Comparison of ENCODE assay signal across 14 mouse cellular contexts in genomic region chr14:21653813-21654212, GRCm38 (mm10).
DNase-seq lines count a peak whose midpoint lies in the region.
"Had no signal": no experiment of that assay in that cellular context is flagged by ENCODE, and none has a peak within 500 bp of the region (broad histone marks: within the 10 kb centered on the region; RNA-seq: fewer than 3 reads in every experiment).

No protein-coding gene starts in this region.

- H3K27ac ChIP-seq in forebrain, embryonic 10.5 days = no peak overlapping the region
- H3K27ac ChIP-seq: forebrain, embryonic 13.5 days; kidney, postnatal 0 days; liver, embryonic 12.5 days; macrophage had no signal

- DNase-seq in CD8-positive naive resting alpha-beta T cell, adult 2 months (ENCODE audit: low read depth in 2 of 2, low spot score in 2 of 2) = peak; percentile 37 to 44
- peak; percentile 30 for DNase-seq in c-Kit-positive CD71-negative TER-119-negative erythroid progenitor cells, embryonic 14.5 days (ENCODE audit: low read depth)
- DNase-seq in lung, postnatal 10 days = peak; percentile 47
- DNase-seq in splenic B cell, adult 2 months (ENCODE audit: low read depth, low spot score) = peak; percentile 25
- DNase-seq in forebrain, embryonic 10.5 days (ENCODE audit: extremely low spot score, low spot score) = no peak
- no peak for DNase-seq in heart, postnatal 4 days
- no peak for DNase-seq in gastrocnemius, postnatal 4 days (ENCODE audit: low spot score in 2 of 2)
- DNase-seq: adrenal gland, postnatal 36 days; cerebellum, postnatal 36 days; layer of hippocampus, adult 9-11 months had no signal

- no peaks in the 10 kb centered on the region for H3K9me3 ChIP-seq in forebrain, embryonic 10.5 days
- H3K9me3 ChIP-seq: forebrain, embryonic 13.5 days; liver, embryonic 12.5 days had no signal

- H3K36me3 ChIP-seq in splenic B cell, adult 2 months (ENCODE audit: control insufficient read depth, insufficient read depth, low read length, poor library complexity, severe bottlenecking) = no peaks in the 10 kb centered on the region; the same call in 1 of the 2 replicates
- peaks cover 33% of the 10 kb centered on the region for H3K36me3 ChIP-seq in forebrain, embryonic 10.5 days (replicated peaks)
- H3K36me3 ChIP-seq: liver, embryonic 12.5 days had no signal

- 89% methylated on average over 2 of the region's 2 CpGs for WGBS in forebrain, embryonic 10.5 days

- H3K4me3 ChIP-seq in forebrain, embryonic 10.5 days = no peak overlapping the region
- H3K4me3 ChIP-seq: forebrain, embryonic 13.5 days; liver, embryonic 12.5 days had no signal

- H3K4me1 ChIP-seq in forebrain, embryonic 10.5 days = peaks cover 25% of the 10 kb centered on the region
- H3K4me1 ChIP-seq: liver, embryonic 12.5 days had no signal

- H3K27me3 ChIP-seq in splenic B cell, adult 2 months (ENCODE audit: control insufficient read depth, insufficient read depth, low read length, poor library complexity, severe bottlenecking) = no peaks in the 10 kb centered on the region
- no peaks in the 10 kb centered on the region for H3K27me3 ChIP-seq in forebrain, embryonic 10.5 days (ENCODE audit: poor library complexity, severe bottlenecking)
- H3K27me3 ChIP-seq: forebrain, embryonic 13.5 days; liver, embryonic 12.5 days had no signal

Comparison
In these comparisons a context has a peak if more than half of its experiments do, and no peak if none do; other contexts are left out.
1. DNase-seq: peak in CD8-positive naive resting alpha-beta T cell, adult 2 months (2 of 2), c-Kit-positive CD71-negative TER-119-negative erythroid progenitor cells, embryonic 14.5 days (single experiment), lung, postnatal 10 days (single experiment) and splenic B cell, adult 2 months (single experiment); none in forebrain, embryonic 10.5 days (single experiment), heart, postnatal 4 days (single experiment) and gastrocnemius, postnatal 4 days (0 of 2).